Mouse (Mus musculus) thymus, adult 2 months (tissue): ENCODE results near the gene Sh3bgrl3.

ENCODE experiments used
- CTCF ChIP-seq: fragments of 200-500 bp; IDR thresholded peaks from 2 replicates; pipeline ENCODE4 v1.5.1; 2012; ENCODE audit warnings: mild to moderate bottlenecking, control low read depth, low read length, moderate library complexity, borderline replicate concordance; ENCODE audit not compliant: control insufficient read depth, poor library complexity, insufficient read depth; ENCODE audit errors: extremely low read depth
- POLR2A ChIP-seq: fragments of 200-500 bp; IDR thresholded peaks from 2 replicates; pipeline ENCODE4 v1.6.1; 2012; ENCODE audit warnings: mild to moderate bottlenecking, low read length, control low read depth, moderate library complexity; ENCODE audit not compliant: control insufficient read depth, poor library complexity, insufficient read depth; ENCODE audit errors: extremely low read depth

DNA sequence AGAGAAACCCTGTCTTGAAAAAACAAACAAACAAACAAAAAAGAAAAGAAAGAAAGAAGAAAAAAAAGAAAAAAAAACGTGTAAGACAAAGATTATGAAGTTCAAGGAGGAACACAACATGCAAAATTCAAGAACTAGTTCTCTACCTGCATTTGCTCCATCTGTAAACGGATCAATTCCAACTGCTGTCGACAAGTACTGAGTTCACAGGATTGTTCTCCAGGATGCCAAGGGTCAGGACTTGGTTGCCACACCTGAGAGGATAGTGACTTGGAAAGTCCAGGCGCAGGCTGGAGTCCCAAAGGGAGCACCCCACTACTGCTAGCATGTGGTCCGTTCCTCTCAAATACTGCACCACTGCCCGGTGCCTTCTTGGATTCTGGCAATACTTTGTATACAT, 26.9 kb upstream of the Sh3bgrl3 start:
- no peak for TF ChIP-seq CTCF
- no peak for TF ChIP-seq POLR2A
